Mouse (Mus musculus): ENCODE results near the gene Azin2.

Azin2 gene

GRCm38 (mm10) chr4:128980890-128981832 is 18.9 kb upstream of the Azin2 start:
- intact Hi-C loops (cut with DNase I): no loop called here

- intact Hi-C loops (cut with DNase I): loop anchor here (10.0 kb wide), 1 partner anchor 206 kb away; the partner anchor contains the start of genes S100pbp and Yars
Measured at GRCm38 (mm10) chr4:128978634-128979033, 16.4 kb upstream of the Azin2 start.

- intact Hi-C loops (cut with DNase I): loop anchor here (10.0 kb wide), 1 partner anchor 208 kb away; the partner anchor contains the start of genes S100pbp and Yars
Measured at GRCm38 (mm10) chr4:128977217-128977616, 15.0 kb upstream of the Azin2 start.

- intact Hi-C loops (cut with DNase I): loop anchor here (10.0 kb wide), 1 partner anchor 208 kb away; the partner anchor contains the start of genes S100pbp and Yars
Measured at GRCm38 (mm10) chr4:128976577-128976976, 14.3 kb upstream of the Azin2 start.

GRCm38 (mm10) chr4:128974677-128975076 is 12.4 kb upstream of the Azin2 start:
- intact Hi-C loops (cut with DNase I): loop anchor here (10.0 kb wide), 1 partner anchor 210 kb away; the partner anchor contains the start of genes S100pbp and Yars

- intact Hi-C loops (cut with DNase I): loop anchor here (1.0 to 10.0 kb wide), 3 partner anchors 111 to 214 kb away; partner anchors contain the start of genes S100pbp and Yars
Measured at GRCm38 (mm10) chr4:128971065-128971694, 8.9 kb upstream of the Azin2 start.

GRCm38 (mm10) chr4:128970417-128970807 is 8.2 kb upstream of the Azin2 start:
- intact Hi-C loops (cut with DNase I): loop anchor here (10.0 kb wide), 1 partner anchor 214 kb away; the partner anchor contains the start of genes S100pbp and Yars

GRCm38 (mm10) chr4:128969607-128970416 is 7.6 kb upstream of the Azin2 start:
- intact Hi-C loops (cut with DNase I): loop anchor here (10.0 kb wide), 1 partner anchor 215 kb away; the partner anchor contains the start of genes S100pbp and Yars

- intact Hi-C loops (cut with DNase I): no loop called here
Measured at GRCm38 (mm10) chr4:128969081-128969480, 6.8 kb upstream of the Azin2 start.

GRCm38 (mm10) chr4:128966751-128967150 is 4.5 kb upstream of the Azin2 start:
- intact Hi-C loops (cut with DNase I): no loop called here

- intact Hi-C loops (cut with DNase I): no loop called here
Measured at GRCm38 (mm10) chr4:128962926-128963290, 666 bp upstream of the Azin2 start.

- intact Hi-C loops (cut with DNase I): no loop called here
Measured at GRCm38 (mm10) chr4:128961301-128962028, 777 bp downstream of the Azin2 start.

- intact Hi-C loops (cut with DNase I): no loop called here
Measured at GRCm38 (mm10) chr4:128959676-128960075, 2.6 kb downstream of the Azin2 start.

- intact Hi-C loops (cut with DNase I): no loop called here
Measured at GRCm38 (mm10) chr4:128958849-128959248, 3.4 kb downstream of the Azin2 start.

GRCm38 (mm10) chr4:128958156-128958555 is 4.1 kb downstream of the Azin2 start:
- intact Hi-C loops (cut with DNase I): no loop called here

GRCm38 (mm10) chr4:128957155-128957911 is 4.9 kb downstream of the Azin2 start:
- intact Hi-C loops (cut with DNase I): no loop called here

GRCm38 (mm10) chr4:128953851-128954250 is 8.4 kb downstream of the Azin2 start:
- intact Hi-C loops (cut with DNase I): no loop called here

- intact Hi-C loops (cut with DNase I): no loop called here
Measured at GRCm38 (mm10) chr4:128950461-128950860, 11.8 kb downstream of the Azin2 start.

- intact Hi-C loops (cut with DNase I): no loop called here
Measured at GRCm38 (mm10) chr4:128949470-128950005, 12.7 kb downstream of the Azin2 start.
